Mouse (Mus musculus) cerebellum, postnatal 14 days (tissue): Measurements from ENCODE around the gene Extl2.

Source experiments
- DNase-seq, 2 experiments: peaks; one replicate each; pipeline ENCODE4 v3.0.0; 2021; ENCODE audit warnings: mixed read lengths in 2 of 2

Gene Extl2

GRCm38 (mm10) chr3:116006978-116007940 lies at the start of gene Extl2, which contains the start of gene Slc30a7:
Extl2 (plus strand) TSS chr3:116007462.
Slc30a7 (minus strand) TSS chr3:116007406.
- DNase-seq: peak; percentile 88 to 92

- DNase-seq: no peak
Measured at GRCm38 (mm10) chr3:115961311-115962027, 45.8 kb upstream of the Extl2 start.

DNA sequence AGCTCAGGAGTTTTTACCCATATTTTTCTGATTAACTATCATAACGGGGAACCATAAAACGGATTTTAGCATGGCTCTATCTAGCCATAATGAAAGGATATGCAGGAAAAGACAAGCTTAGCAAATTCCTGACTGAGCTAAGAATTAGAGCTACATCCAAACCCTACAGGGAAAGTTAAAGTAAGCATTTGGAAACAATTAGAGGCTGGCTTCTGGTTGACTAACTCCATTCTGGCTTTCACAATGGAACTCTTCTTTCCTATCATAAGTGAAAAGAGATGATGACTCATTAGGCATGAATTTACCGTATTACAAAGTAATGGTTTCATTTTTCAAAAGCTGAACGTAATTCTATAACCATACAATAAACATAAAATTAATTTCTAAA lies 45.2 kb upstream of the Extl2 start:
- DNase-seq: no peak

DNA sequence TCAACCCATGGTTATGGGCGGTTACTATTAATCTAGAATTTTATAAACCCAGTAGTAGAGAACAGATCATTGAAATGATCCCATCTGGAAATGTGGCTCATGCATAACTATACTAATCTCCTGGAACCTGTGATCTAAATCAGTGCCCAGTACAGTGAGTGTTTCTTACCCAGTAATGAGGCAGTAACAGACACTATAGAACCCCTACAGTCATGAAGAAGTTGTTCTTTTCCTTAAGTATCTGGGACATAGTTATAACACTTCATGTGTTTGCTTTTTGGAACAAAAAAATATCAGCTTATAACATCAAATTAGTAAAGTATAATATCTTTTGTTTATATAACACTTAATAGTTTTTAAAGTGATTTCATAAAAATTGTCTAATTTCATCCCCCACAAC lies 43.7 kb upstream of the Extl2 start:
- no peak for DNase-seq

DNA sequence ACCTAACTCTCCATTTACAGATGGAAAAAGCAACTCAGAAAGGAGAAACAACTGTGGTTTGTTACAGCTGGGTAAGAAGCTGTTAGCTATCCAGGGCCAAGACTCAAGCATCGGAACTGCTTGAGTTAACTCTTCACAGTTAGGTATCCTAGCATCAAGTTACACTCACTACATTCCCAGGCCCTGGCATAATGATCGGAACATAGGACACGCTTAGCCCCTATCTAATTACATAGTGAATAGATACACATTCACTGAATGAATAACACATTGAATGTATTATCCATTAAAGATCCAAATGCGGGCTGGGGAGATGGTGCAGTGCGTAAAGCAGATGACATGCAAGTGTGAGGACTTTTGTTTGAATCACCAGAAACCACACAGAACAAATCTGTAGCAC lies 43.2 kb upstream of the Extl2 start:
- DNase-seq: no peak

- no peak for DNase-seq
Measured at GRCm38 (mm10) chr3:115968745-115969530, 38.3 kb upstream of the Extl2 start.

DNA sequence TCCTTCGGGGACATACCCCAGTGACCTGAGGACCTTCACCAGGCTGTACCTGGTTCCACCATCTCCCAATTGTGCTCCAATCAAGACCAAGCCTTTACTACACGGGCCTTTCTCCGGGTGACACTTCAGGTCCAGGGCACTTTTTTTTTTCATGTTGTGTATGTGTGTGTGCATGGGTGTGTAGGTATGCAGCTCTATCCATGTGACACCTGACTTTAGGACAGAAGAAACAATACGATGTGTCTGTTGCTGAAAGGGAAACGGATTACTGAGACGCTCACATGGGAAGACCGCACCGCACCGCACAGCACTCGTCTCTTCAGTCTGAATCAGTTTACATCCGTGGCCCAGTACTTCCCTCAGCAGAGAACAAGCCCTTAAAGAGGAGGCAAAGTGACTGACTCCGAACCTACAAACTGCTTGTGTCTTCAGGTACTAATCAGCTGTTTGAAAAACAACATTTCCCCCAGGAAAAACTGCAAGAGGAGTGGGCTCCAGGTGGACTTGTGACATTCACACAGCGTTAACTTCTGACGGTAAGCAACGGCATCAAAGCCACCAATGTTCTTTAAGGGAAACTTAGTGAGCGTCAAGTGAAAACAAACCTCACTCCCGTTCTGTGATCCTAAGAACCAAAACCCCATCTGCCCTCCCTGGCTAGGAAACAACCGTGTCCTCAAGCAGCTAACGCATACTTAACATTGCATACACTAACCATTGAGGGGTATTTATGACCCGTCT lies 36.0 kb upstream of the Extl2 start:
- no peak for DNase-seq

GRCm38 (mm10) chr3:115971891-115972646 lies 35.2 kb upstream of the Extl2 start:
- DNase-seq: no peak

DNA sequence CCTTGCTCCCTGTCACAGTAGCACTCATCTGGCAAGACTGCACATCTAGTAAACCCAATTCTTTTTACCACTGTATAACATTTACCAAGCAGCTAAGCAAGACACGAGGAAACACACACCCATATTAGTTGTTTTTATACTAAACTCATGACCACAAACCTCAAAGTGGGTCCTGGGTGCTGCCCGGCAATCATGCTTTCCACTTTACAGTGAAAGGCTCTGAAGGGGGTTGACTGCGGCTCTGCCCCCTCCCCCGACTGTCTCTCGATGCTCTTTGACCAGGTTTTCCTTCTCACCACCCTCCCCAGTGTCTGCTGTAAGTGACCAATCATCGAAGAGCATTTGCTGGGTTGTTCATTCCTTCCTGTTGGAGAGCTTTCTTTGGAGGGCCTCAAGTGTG lies 33.0 kb upstream of the Extl2 start:
- no peak for DNase-seq

DNA sequence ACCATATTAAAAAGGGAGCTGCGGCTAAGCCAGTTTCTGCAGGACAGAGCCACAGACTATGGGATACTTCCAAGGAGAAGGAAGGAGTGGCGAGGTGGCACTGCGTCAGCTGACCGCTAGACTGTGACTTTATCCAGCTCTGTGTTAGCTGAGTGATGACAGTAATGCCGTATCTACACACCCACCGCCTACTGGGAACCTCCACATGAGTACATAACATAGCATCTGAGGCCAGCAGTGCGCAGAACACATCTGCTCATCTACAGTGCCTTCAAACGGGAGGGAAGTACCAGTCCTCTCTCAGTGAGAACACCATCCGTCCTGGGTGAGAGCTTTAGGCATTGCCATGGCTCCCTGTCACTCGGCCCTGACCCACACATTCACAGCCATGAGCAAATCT lies 32.3 kb upstream of the Extl2 start:
- no peak for DNase-seq

DNA sequence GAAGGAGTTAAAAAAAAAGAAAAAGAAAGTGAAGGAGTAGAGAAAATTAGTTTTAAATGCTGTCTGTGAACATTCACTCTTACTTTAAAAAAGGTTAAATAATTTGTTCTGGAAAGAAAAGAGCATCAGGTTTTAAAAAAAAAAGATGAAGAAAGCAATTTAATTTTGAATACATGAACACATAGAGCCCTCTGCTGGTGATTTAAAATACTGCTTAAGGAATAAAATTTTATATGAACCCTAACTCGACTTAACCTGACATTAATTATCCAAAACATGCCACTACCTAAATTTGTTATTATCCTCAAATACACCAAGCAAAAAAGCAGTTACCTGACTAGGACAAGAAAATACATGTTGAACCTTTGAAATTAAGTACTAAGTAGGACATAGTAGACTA lies 28.3 kb upstream of the Extl2 start:
- no peak for DNase-seq

DNA sequence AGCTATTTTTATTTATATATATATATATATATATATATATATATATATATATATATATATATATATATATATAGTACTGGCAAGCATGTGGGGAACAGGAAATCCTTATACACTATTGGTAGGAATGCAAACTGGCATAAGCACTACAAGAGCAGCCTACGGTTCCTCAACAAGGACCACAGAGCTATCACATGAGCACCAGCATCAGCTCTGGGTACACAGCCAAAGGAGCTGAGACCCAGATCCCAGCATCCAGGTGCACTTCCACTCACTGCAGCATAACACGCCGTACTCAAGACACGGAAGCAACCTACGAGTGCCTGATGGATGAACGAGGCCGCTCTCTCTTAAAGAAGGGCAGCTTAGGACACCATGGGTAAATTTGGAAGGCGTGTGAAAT lies 24.0 kb upstream of the Extl2 start:
- DNase-seq: no peak

GRCm38 (mm10) chr3:115984653-115985052 lies 22.6 kb upstream of the Extl2 start:
- DNase-seq: no peak

DNA sequence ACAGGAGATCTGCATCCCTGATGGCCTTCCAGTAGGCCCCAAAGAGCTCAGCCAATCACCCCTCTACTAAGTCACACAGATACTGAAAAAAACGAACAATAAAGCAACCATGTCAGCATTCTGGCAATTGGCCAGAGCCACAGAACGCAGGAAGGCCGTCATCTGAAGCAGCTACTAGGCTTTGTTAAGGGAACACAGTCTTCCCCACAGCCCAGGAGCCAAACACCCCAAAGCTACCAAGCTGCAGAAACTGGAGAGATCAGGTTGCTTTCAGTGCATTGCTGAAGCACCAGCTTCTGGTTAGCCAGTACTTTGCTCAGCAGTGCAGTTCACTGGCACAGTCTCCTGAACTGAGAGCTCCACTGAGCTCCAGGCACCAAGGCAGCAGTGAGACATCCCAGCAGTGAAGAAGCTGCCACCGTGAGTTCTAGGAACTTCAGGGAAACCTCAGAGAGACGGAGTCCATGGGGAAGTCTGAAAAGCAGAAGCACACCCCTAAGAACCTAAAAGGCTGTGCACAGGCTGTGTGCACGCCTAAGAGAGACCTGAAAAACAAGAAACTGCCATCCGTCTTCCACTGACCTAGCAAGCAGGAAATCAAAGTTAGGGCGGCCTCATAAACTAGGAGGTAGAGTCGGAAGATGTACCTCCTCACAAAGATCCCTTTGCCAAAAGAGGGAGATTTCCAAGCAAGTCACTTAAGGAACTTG lies 21.9 kb upstream of the Extl2 start:
- DNase-seq: peak in 1 of 2 experiments; percentile 6

DNA sequence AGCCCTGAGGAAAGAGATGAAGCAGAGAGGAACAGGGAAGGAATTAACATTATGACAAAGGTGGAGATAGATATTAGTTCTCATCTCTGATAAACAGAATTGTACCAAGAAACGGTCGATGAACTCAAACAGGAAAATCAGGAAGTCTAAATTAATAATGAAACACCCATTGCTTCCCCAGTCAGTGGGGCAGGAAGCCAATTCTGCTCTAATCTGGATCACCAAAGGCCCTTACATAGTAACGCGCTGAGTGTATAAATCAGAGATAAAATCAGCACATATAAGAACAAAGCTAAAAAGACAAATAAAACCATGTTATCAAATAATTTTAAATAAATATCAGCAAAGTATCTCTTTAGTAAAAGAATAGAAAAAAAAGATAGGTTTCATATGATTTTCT lies 15.2 kb upstream of the Extl2 start:
- no peak for DNase-seq

DNA sequence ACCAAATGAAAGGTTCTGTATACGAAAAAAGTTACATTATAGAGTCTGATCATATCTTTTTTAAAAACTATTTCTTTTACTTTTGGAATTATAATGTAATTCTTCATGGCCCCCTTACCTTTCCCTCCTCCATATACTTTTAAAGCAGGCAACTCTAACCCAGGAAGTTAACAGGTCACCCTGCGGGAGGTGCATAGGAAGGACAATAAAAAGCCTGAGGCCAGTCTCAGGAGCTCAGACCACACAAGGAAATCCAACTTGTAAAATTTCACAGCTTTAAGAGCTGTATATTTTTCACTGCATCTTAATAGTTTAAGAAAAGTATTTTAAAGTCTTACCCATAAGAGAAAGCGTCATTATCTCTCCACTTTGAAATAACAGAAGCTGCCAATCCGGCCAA lies 14.7 kb upstream of the Extl2 start:
- no peak for DNase-seq

DNA sequence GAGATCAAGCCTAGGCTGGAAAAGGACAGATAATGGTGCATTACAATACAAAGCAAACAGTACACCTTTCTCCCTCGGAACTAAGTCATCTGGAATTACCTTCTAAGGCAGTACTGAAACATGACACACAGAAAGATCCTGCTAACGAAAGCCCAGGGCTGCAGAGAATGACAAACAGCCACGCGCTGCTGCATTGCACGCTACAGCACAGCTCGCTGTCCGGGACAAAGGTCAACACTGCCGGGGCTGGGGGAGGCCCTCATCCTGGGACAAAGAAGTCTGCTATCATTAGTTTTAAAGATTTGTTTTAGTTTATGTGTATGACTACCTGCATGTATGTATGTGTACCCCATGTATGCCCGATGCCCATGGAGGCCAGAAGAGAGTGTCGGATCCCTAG lies 14.2 kb upstream of the Extl2 start:
- no peak for DNase-seq

- DNase-seq: no peak
Measured at GRCm38 (mm10) chr3:115996929-115997328, 10.3 kb upstream of the Extl2 start.

GRCm38 (mm10) chr3:116006284-116006977 lies 831 bp upstream of the Extl2 start:
- no peak for DNase-seq

GRCm38 (mm10) chr3:116007941-116008440 lies 729 bp downstream of the Extl2 start:
- DNase-seq: peak; percentile 88
